Mouse (Mus musculus) liver, adult 2 months (tissue): ENCODE data around the gene Ncor1.

Experiments
- CTCF ChIP-seq: fragments of 200-500 bp; IDR thresholded peaks from 2 replicates; pipeline ENCODE4 v1.5.1; 2011; ENCODE audit warnings: low read depth, low read length, control low read depth
- POLR2A ChIP-seq: fragments of 200-500 bp; IDR thresholded peaks from 2 replicates; pipeline ENCODE4 v1.6.1; 2011; ENCODE audit warnings: low read length, control low read depth; ENCODE audit not compliant: insufficient read depth; ENCODE audit errors: extremely low read depth

DNA sequence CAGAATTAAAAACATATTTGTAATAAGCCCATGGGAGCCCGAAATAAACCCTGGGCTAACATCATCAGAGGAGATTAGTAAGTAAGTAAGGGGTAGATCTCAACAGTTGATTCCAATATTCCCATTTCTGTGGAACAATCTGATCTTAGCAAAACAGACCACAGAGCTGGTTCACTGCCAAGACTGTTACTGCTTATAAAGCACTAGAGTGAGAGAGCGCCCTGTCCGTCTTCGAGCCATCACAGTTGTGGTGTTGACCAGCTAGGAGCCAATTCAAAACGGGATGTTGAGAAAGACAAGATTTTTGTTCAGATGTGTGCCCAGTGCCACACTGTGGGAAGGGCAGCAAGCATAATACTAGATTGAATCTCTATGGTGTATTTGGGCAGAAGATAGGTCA, 127.2 kb downstream of the Ncor1 start:
- no peak for TF ChIP-seq CTCF
- no peak for TF ChIP-seq POLR2A
